Mouse (Mus musculus) hindbrain, embryonic 12.5 days (tissue): ENCODE measurements around the gene Telo2. TPM values are rescaled to one million over a fixed set of nuclear protein-coding genes. Genes with fewer than 3 reads are reported as not detected.
A peak's percentile ranks its signal among the peaks of the same experiment; 100 is the strongest.

Experiments
- ATAC-seq: fragments of 200-750 bp; cut with Nextera tagmentation; 2 replicates; pipeline ENCODE4 v1.8.0; 2017; ENCODE audit warnings: moderate TSS enrichment; ENCODE audit not compliant: low FRiP score
- H3K27ac ChIP-seq: fragments of 300-500 bp; sonication (generic); 2 replicates; pipeline ENCODE4 v1.5.1; 2016; ENCODE audit warnings: mild to moderate bottlenecking
- H3K27me3 ChIP-seq: fragments of 300-500 bp; sonication (generic); 2 replicates; pipeline ENCODE4 v1.6.1; 2016; ENCODE audit warnings: mild to moderate bottlenecking
- H3K36me3 ChIP-seq: fragments of 300-500 bp; sonication (generic); 2 replicates; pipeline ENCODE4 v1.6.1; 2016; ENCODE audit warnings: mild to moderate bottlenecking
- H3K4me1 ChIP-seq: fragments of 300-500 bp; sonication (generic); 2 replicates; pipeline ENCODE4 v1.6.1; 2016
- H3K4me2 ChIP-seq: fragments of 300-500 bp; sonication (generic); replicated peaks from 2 replicates; pipeline ENCODE4 v1.6.1; 2016; ENCODE audit warnings: mild to moderate bottlenecking
- H3K4me3 ChIP-seq: fragments of 300-500 bp; sonication (generic); 2 replicates; pipeline ENCODE4 v1.5.1; 2016; ENCODE audit warnings: mild to moderate bottlenecking
- H3K9ac ChIP-seq: fragments of 300-500 bp; sonication (generic); 2 replicates; pipeline ENCODE4 v1.6.1; 2016; ENCODE audit warnings: mild to moderate bottlenecking, moderate library complexity
- H3K9me3 ChIP-seq: fragments of 300-500 bp; sonication (generic); replicated peaks from 2 replicates; pipeline ENCODE4 v1.6.1; 2016; ENCODE audit warnings: mild to moderate bottlenecking
- WGBS: fragments of 180-500 bp; shearing (Covaris S2); methylation state at CpG from one replicate; pipeline ENCODE4 v1.1.7; 2016; 5-methylcytosine and 5-hydroxymethylcytosine counted together
- polyA plus RNA-seq: library from polyadenylated mRNA; unstranded; fragments of >200 nt; fragmentation: Nextera tagmentation; extraction: Ambion mirVana; gene quantifications from 2 replicates; pipeline ENCODE4 v1.2.1, GENCODE M21; 2016

Gene Telo2
- polyA plus RNA-seq, 1 experiment from 2014 or later: 43.2 TPM

DNA sequence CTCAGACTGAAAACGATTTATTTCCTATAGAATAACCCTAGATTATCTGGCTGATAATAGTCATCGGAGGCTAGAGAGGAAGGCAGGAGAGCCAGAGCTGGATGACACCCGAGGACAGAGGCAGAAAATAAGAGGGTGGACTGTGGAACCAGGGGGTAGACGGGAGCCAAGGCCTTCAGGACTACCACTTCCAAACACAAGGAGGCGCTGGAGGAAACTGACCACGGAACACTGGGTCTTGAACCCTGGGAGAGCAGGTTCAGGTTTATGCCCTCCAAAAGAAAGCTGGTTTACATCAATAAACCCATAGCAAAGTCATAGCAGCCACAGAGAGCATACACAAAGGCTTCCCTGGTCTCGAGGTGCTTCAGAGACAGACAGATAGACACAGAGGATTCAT, 8.2 kb upstream of the Telo2 start:
- Histone ChIP-seq H3K4me2 (no peak overlapping the region), H3K27ac (no peak overlapping the region), H3K4me3 (no peak overlapping the region), H3K27me3 (peaks cover 17% of the 10 kb centered on the region; the same call in 1 of the 2 replicates), H3K36me3 (no peaks in the 10 kb centered on the region), H3K9me3 (no peaks in the 10 kb centered on the region), H3K4me1 (no peaks in the 10 kb centered on the region), H3K9ac (no peak overlapping the region)
- WGBS: 32% methylated on average over 7 of the region's 7 CpGs
- no peak for ATAC-seq

DNA sequence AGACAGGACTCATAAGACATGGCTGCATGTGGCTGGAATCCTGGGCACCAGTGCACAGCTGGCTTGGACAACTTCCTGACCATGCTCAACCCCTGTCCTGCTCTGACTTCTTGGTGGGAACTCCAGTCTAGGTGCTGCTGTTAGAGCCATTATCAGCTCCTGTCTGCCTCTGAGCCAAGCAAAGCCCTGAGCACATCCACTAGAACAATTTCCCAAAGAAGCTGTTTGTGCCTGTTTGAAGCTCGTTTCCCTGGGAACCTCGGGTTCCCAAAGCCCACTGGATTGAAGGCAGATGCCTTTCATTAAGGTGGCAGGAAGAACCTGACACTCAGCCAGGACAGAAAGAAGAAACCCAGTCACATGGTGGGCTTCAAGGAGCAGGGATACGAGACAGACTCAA, 4.6 kb upstream of the Telo2 start, which contains the start of gene Ptx4:
TSS of gene Ptx4 (plus strand) at position 355 of the 400 bp plus-strand sequence.
- ATAC-seq: no peak
- H3K4me1 ChIP-seq: peaks cover 4% of the 10 kb centered on the region; the same call in 1 of the 2 replicates
- no peak within 1 kb of the TSS for H3K4me2 ChIP-seq
- 0 out of 2 replicates have a peak within 1 kb of the TSS, but pooled peaks have one; percentile 18 for H3K9ac ChIP-seq
- 49% methylated on average over 3 of the region's 3 CpGs for WGBS
- H3K4me3 ChIP-seq: no peak within 1 kb of the TSS
- no peaks in the 10 kb centered on the region for H3K36me3 ChIP-seq
- peaks cover 17% of the 10 kb centered on the region; the same call in 1 of the 2 replicates for H3K27me3 ChIP-seq
- no peaks in the 10 kb centered on the region for H3K9me3 ChIP-seq
- no peak within 1 kb of the TSS for H3K27ac ChIP-seq

DNA sequence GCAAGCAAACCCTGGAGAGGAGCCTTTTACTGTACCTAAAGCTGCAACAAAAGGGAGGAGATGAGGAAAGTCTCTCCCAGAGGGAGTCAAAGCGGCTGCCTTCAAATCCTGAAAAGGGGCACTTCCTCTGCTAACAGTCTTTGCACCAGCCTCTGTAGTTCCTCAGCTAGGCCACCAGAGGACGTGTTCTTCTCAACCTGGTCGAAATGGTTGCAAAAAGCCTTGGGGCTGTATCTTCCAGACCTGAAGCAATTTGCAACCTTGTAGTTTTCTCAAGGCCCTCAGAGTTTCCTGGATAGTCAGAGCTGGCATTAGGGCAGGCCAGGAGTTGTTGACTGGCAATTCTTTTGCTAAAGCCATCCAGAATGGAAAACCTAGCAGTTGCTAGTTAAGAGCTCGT, 1.5 kb upstream of the Telo2 start:
- H3K4me2 ChIP-seq: no peak overlapping the region

DNA sequence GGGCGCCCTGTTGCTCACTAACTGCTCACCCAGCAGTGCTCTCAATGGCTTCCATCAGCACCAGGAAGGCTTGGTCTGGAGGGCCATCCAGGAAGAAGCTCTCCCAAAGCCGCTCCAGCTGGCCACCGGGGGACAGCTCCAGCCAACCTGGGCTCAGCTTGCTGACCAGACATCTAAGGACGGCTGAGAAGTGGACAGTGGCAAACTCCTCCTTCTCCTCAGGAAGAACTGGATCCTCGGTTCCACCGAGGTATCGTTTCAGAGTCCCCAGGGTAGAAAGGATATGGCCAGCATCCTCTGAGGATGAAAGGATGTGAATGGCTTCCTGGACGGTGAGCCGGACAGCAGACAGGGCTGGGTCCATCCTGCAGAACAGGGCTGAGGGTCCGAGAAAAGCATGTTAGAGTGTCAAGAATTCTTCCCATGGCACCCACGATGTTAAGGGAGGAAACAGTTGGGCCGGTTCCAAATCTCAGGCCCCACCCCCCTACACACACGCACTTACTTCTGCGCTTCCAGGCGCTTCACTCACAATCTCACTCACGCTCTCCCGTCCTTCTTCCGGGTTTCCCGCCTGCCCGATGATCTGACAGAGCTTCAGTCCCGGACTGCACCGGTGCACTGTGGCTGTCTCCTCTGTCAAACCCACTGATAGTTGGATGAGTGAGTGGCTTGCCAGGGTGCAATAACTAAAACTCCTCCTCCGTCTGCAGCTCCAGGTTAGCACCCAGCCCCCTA, 690 bp downstream of the Telo2 start:
- peak overlapping the region; percentile 85 for H3K27ac ChIP-seq
- peak overlapping the region; percentile 84 for H3K9ac ChIP-seq
- ATAC-seq: peak; percentile 68
- peaks cover 11% of the 10 kb centered on the region for H3K4me1 ChIP-seq
- no peaks in the 10 kb centered on the region for H3K27me3 ChIP-seq
- peaks cover 22% of the 10 kb centered on the region for H3K36me3 ChIP-seq
- H3K4me3 ChIP-seq: peak overlapping the region; percentile 65
- peak overlapping the region; percentile 98 for H3K4me2 ChIP-seq
- no peaks in the 10 kb centered on the region for H3K9me3 ChIP-seq
- 11% methylated on average over 23 of the region's 23 CpGs for WGBS

More for the DNA sequence above, 1.5 kb upstream of the Telo2 start:
- no peak for ATAC-seq
- no peaks in the 10 kb centered on the region for H3K9me3 ChIP-seq
- H3K27me3 ChIP-seq: peaks cover 13% of the 10 kb centered on the region; the same call in 1 of the 2 replicates
- H3K9ac ChIP-seq: no peak overlapping the region
- no peak overlapping the region for H3K27ac ChIP-seq
- peaks cover 12% of the 10 kb centered on the region; the same call in 1 of the 2 replicates for H3K36me3 ChIP-seq
- no peak overlapping the region for H3K4me3 ChIP-seq
- peaks cover 11% of the 10 kb centered on the region for H3K4me1 ChIP-seq
- 33% methylated on average over 4 of the region's 4 CpGs for WGBS

DNA sequence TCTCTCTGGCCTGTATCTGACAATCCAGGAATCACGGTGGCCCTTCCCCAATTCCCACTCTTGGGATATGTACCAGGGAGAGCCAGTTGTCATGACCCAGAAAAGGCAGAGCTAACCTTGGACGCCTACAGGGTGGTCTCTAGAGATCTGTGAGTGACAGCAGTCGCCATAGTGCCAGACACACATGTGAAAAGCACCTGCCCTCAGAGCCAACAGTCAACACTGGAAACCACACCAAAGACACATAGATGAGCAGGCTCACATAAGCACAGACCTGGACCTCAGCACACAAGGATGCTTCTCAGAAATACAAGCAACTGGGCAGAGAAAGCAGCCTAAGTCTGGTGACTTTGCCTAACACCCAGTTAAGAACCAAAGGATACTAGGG, 3.4 kb downstream of the Telo2 start:
- Histone ChIP-seq H3K4me1 (peaks cover 11% of the 10 kb centered on the region), H3K27me3 (no peaks in the 10 kb centered on the region), H3K9me3 (no peaks in the 10 kb centered on the region), H3K27ac (no peak overlapping the region), H3K4me2 (no peak overlapping the region), H3K4me3 (no peak overlapping the region), H3K9ac (no peak overlapping the region), H3K36me3 (peaks cover 45% of the 10 kb centered on the region)
- 84% methylated on average over 3 of the region's 3 CpGs for WGBS
- ATAC-seq: no peak

DNA sequence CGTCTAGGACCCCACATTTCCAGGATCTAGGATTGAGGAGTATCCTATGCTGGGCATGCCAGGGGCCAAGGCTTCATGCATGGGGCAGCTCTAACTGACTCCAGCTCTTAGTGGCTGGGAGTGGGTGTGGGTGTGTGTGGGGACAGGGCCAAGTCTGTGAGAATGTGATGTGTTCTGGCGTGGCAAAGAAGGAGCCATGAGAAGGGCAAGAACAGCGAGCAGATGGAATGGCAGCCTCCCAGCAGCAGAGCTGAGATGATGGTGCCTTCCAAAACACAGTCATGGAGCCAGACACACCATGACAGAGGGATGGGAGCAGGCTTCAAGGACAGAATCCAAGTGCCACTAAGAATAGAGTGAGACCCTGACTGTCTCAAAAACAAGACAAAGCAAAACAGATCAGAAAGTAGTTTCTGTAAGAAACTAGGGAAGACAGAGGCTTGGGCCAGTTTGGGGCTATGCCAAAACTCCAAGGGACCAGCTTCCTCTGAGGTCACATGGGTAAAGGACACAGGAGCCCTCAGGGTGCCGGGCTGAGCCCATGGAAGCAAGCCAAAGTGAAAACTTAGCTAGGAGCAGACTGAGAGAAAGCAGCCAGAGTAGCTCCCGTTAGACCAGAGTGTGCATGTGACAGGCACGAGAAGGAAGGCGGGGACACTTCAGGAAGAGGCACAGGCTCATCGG, 3.9 kb downstream of the Telo2 start:
- H3K27me3 ChIP-seq: no peaks in the 10 kb centered on the region
- no peaks in the 10 kb centered on the region for H3K9me3 ChIP-seq
- no peak for ATAC-seq
- WGBS: 89% methylated on average over 8 of the region's 8 CpGs
- peaks cover 50% of the 10 kb centered on the region for H3K36me3 ChIP-seq
- no peak overlapping the region for H3K4me3 ChIP-seq
- H3K9ac ChIP-seq: no peak overlapping the region
- no peak overlapping the region for H3K4me2 ChIP-seq
- H3K27ac ChIP-seq: no peak overlapping the region
- peaks cover 11% of the 10 kb centered on the region for H3K4me1 ChIP-seq

DNA sequence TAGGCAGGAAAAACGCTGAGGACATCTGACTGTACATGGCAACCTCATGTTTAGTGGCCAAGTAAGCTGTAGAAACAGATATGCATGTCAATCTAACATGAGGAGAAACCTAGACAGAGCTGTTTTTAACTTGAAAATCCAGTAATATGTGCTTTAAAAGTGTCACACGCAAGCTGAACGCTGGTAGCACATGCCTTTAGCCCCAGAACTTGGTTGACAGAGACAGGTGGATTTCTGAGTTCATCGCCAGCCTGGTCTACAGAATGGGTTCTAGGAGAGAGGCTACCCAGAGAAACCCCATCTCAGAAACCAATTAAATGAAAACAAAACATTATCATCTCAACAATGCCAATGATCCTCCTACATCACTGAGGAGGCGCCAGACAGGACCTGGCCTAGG, 4.5 kb downstream of the Telo2 start:
- ATAC-seq: no peak

DNA sequence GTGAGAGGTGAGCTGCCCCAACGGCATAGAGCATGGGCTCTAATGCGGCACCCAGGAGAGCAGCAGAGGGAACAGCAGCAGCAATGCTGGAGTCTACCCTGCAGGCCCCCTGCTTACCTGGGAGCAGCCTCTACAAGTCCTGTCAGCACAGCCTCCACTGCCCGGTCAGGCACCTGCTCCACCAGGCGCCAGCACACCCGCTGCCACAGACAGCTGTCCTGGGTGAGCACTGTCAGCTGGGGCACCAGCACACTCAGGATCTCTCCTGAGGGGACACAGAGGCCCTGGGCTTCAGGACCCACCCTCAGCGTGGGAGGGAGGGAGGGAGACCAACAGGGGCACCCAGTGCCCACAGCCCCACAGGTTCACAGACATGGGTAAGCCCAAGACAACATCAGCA, 5.2 kb downstream of the Telo2 start:
- WGBS: 96% methylated on average over 6 of the region's 6 CpGs
- Histone ChIP-seq H3K4me1 (peaks cover 7% of the 10 kb centered on the region), H3K27me3 (no peaks in the 10 kb centered on the region), H3K9me3 (no peaks in the 10 kb centered on the region), H3K9ac (no peak overlapping the region), H3K27ac (no peak overlapping the region), H3K4me2 (no peak overlapping the region), H3K4me3 (no peak overlapping the region), H3K36me3 (peaks cover 63% of the 10 kb centered on the region)
- ATAC-seq: no peak

More for the DNA sequence above, 4.5 kb downstream of the Telo2 start:
- no peak overlapping the region for H3K4me2 ChIP-seq
- no peaks in the 10 kb centered on the region for H3K9me3 ChIP-seq
- H3K27me3 ChIP-seq: no peaks in the 10 kb centered on the region
- peaks cover 9% of the 10 kb centered on the region for H3K4me1 ChIP-seq
- peaks cover 57% of the 10 kb centered on the region for H3K36me3 ChIP-seq
- H3K27ac ChIP-seq: no peak overlapping the region
- WGBS: 95% methylated on average over 5 of the region's 5 CpGs
- no peak overlapping the region for H3K9ac ChIP-seq
- no peak overlapping the region for H3K4me3 ChIP-seq

DNA sequence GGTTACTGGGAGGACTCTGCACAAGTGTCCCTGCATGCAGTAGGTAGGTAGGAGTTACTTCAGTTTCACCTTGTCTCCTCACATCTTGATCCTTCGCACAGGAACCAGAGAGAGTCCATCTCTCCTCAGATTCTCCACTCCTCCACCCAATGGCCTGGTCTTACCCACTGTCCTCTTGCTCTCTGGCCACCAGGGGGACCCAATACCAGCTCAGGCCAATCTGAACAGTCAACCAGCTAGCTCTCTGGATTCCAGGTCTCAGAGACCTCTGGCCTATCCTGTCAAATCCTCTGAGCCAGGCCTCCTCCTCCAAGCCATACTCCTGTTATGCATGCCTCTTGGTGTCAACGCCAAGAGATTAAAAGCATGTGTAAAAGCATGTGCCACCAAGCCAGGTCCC, 6.2 kb downstream of the Telo2 start:
- Histone ChIP-seq H3K36me3 (peaks cover 73% of the 10 kb centered on the region), H3K9ac (peak overlapping the region; percentile 32; the same call in 1 of the 2 replicates), H3K4me3 (no peak overlapping the region), H3K4me1 (peaks cover 1% of the 10 kb centered on the region), H3K27me3 (no peaks in the 10 kb centered on the region), H3K27ac (no peak overlapping the region), H3K4me2 (no peak overlapping the region), H3K9me3 (no peaks in the 10 kb centered on the region)
- ATAC-seq: no peak
- WGBS: 91% methylated on average over 2 of the region's 2 CpGs

DNA sequence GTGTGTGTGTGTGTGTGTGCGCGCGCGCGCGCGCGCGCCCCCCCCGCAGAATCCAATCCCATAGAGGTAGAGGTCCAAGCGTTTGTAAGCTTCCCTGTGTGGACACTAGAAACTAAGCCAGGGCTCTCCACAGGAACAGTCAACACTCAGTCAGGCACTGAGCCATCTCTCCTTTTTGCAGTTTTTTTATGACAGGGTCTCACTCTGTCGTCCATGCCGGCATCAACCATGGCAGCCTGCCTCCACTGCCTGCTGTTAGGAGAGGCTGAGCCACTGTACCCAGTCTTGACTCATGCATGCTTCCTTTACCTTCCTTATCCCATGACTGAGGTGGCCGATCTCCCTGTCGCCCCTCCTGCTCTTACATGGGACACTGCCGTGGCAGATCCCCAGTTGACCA, 8.0 kb downstream of the Telo2 start:
- no peak overlapping the region for H3K4me3 ChIP-seq
- WGBS: 95% methylated on average over 6 of the region's 16 CpGs
- H3K27ac ChIP-seq: no peak overlapping the region
- H3K4me2 ChIP-seq: no peak overlapping the region
- H3K9ac ChIP-seq: no peak overlapping the region
- H3K36me3 ChIP-seq: peaks cover 81% of the 10 kb centered on the region
- no peaks in the 10 kb centered on the region for H3K9me3 ChIP-seq
- no peaks in the 10 kb centered on the region for H3K4me1 ChIP-seq
- no peak for ATAC-seq
- H3K27me3 ChIP-seq: no peaks in the 10 kb centered on the region

DNA sequence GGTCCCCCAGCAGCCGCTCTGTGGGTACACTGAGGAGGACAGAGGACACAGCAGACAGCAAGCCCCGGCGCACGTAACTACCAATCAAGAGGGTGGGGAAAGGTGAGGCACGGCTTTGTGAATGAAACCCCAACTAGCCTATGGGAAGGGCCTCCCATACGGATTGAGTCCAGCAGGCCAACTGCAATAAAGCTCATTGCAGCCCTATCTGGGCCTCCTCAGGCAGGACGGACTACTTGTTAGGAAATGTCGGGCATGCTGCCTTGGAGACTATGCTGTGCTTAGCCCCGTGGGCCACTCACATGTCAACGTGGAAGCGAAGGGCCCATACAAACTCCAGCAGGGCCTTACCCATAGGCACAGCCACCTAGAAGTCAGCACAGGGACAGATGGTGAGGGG, 14.4 kb downstream of the Telo2 start:
- ATAC-seq: no peak

DNA sequence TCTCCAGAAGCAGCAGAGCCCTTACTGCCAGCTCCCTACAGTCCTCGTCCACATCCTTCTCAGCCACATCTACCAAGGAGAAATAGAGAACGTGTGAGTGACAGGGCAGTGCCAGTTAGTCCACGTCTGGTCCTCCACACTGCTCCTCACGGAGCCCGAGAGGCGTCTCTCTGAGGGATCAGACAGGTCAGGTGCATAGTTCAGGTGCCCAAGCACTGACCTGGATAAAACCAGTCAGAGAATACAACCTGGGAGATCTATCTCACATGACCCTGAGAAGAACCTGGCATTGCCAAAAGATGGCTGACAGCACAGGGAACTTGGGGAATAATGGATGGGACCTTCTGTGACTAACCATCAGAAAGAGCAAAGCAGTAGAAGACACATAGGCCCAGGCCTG, 15.7 kb downstream of the Telo2 start:
- H3K27me3 ChIP-seq: no peaks in the 10 kb centered on the region
- H3K4me2 ChIP-seq: no peak overlapping the region
- H3K4me3 ChIP-seq: no peak overlapping the region
- H3K4me1 ChIP-seq: no peaks in the 10 kb centered on the region
- H3K9ac ChIP-seq: no peak overlapping the region
- ATAC-seq: no peak
- no peaks in the 10 kb centered on the region for H3K9me3 ChIP-seq
- no peak overlapping the region for H3K27ac ChIP-seq
- H3K36me3 ChIP-seq: peaks cover 76% of the 10 kb centered on the region
- 94% methylated on average over 6 of the region's 6 CpGs for WGBS

More for the DNA sequence above, 14.4 kb downstream of the Telo2 start:
- no peak overlapping the region for H3K27ac ChIP-seq
- peaks cover 84% of the 10 kb centered on the region for H3K36me3 ChIP-seq
- H3K9ac ChIP-seq: no peak overlapping the region
- H3K4me1 ChIP-seq: no peaks in the 10 kb centered on the region
- no peaks in the 10 kb centered on the region for H3K27me3 ChIP-seq
- 93% methylated on average over 11 of the region's 11 CpGs for WGBS
- H3K4me3 ChIP-seq: no peak overlapping the region
- H3K9me3 ChIP-seq: no peaks in the 10 kb centered on the region
- no peak overlapping the region for H3K4me2 ChIP-seq
